Mouse (Mus musculus) midbrain, embryonic 11.5 days (tissue): Measurements from ENCODE around the gene Ifi47. TPM values are rescaled to one million over a fixed set of nuclear protein-coding genes. Genes with fewer than 3 reads are reported as not detected.
"Not testable (repeated sequence)": the region's sequence is repeated elsewhere in the genome, so short reads cannot be mapped to it uniquely, and the experiment has no call there.

Source experiments
- ATAC-seq: fragments of 200-750 bp; cut with Nextera tagmentation; 2 replicates; pipeline ENCODE4 v1.8.0; 2017; ENCODE audit warnings: moderate TSS enrichment, moderate library complexity; ENCODE audit not compliant: low FRiP score
- DNase-seq: peaks from one replicate; pipeline ENCODE4 v3.0.0; 2015; ENCODE audit warnings: low spot score; ENCODE audit errors: missing footprints
- H3K27ac ChIP-seq: fragments of 300-500 bp; sonication (generic); 2 replicates; pipeline ENCODE4 v1.5.1; 2014; ENCODE audit warnings: low read depth, low read length
- H3K27me3 ChIP-seq: fragments of 300-500 bp; sonication (generic); 2 replicates; pipeline ENCODE4 v1.6.1; 2014; ENCODE audit warnings: mild to moderate bottlenecking, low read length, moderate library complexity, mixed read lengths; ENCODE audit not compliant: control insufficient read depth, insufficient read depth
- H3K36me3 ChIP-seq: fragments of 300-500 bp; sonication (generic); 2 replicates; pipeline ENCODE4 v1.6.1; 2014; ENCODE audit warnings: mild to moderate bottlenecking, low read length, moderate library complexity, mixed read lengths; ENCODE audit not compliant: control insufficient read depth, insufficient read depth
- H3K4me1 ChIP-seq: fragments of 300-500 bp; sonication (generic); 2 replicates; pipeline ENCODE4 v1.6.1; 2014; ENCODE audit warnings: low read length; ENCODE audit not compliant: control insufficient read depth, insufficient read depth
- H3K4me2 ChIP-seq: fragments of 300-500 bp; sonication (generic); 2 replicates; pipeline ENCODE4 v1.6.1; 2014; ENCODE audit warnings: mild to moderate bottlenecking, moderate library complexity
- H3K4me3 ChIP-seq: fragments of 300-500 bp; sonication (generic); 2 replicates; pipeline ENCODE4 v1.5.1; 2014; ENCODE audit warnings: low read depth, low read length
- H3K9ac ChIP-seq: fragments of 300-500 bp; sonication (generic); 2 replicates; pipeline ENCODE4 v1.6.1; 2014; ENCODE audit warnings: low read length
- H3K9me3 ChIP-seq: fragments of 300-500 bp; sonication (generic); 2 replicates; pipeline ENCODE4 v1.6.1; 2016; ENCODE audit warnings: low read length; ENCODE audit not compliant: control insufficient read depth
- WGBS: fragments of 180-500 bp; shearing (Covaris S2); extraction: QIAGEN DNeasy Blood & Tissue Kit; methylation state at CpG from one replicate; pipeline ENCODE4 v1.1.7; 2014; 5-methylcytosine and 5-hydroxymethylcytosine counted together
- polyA plus RNA-seq: library from polyadenylated mRNA; unstranded; fragments of >200 nt; fragmentation: Nextera tagmentation; extraction: Ambion mirVana; gene quantifications from 2 replicates; pipeline ENCODE4 v1.2.1, GENCODE M21; 2014

Gene Ifi47
- 0.40 and 0.41 TPM in 2 replicates for polyA plus RNA-seq

GRCm38 (mm10) chr11:49076001-49076757, at the start of gene Ifi47:
Gene Ifi47, plus strand, starts transcription at chr11:49076587.
- H3K27ac ChIP-seq, H3K27me3 ChIP-seq, H3K9me3 ChIP-seq, ATAC-seq, H3K4me3 ChIP-seq, H3K36me3 ChIP-seq, DNase-seq, H3K4me1 ChIP-seq, H3K9ac ChIP-seq, H3K4me2 ChIP-seq: not testable (repeated sequence)
- WGBS: 84% methylated on average over 6 of the region's 6 CpGs

- H3K27me3 ChIP-seq, DNase-seq, H3K27ac ChIP-seq, H3K4me2 ChIP-seq, H3K9ac ChIP-seq, H3K36me3 ChIP-seq, H3K9me3 ChIP-seq, ATAC-seq, H3K4me3 ChIP-seq, H3K4me1 ChIP-seq: not testable (repeated sequence)
Observed at GRCm38 (mm10) chr11:49050064-49050463, 26.3 kb upstream of the Ifi47 start.

- WGBS: 100% methylated on average over 1 of the region's 6 CpGs
- ATAC-seq, DNase-seq: not testable (repeated sequence)
Observed at GRCm38 (mm10) chr11:49051093-49051891, 25.1 kb upstream of the Ifi47 start, which contains the start of gene 9930111J21Rik2. Gene 9930111J21Rik2, minus strand, starts transcription at chr11:49051242.

GRCm38 (mm10) chr11:49051894-49052293, 24.5 kb upstream of the Ifi47 start:
- not testable (repeated sequence) for H3K27ac ChIP-seq, H3K36me3 ChIP-seq, H3K9me3 ChIP-seq, H3K9ac ChIP-seq, DNase-seq, H3K27me3 ChIP-seq, H3K4me3 ChIP-seq, H3K4me1 ChIP-seq, H3K4me2 ChIP-seq, ATAC-seq
- no CpG with 5 or more reads among the region's 5 CpGs for WGBS

More at GRCm38 (mm10) chr11:49051093-49051891, 25.1 kb upstream of the Ifi47 start, which contains the start of gene 9930111J21Rik2:
- H3K36me3 ChIP-seq, H3K4me2 ChIP-seq, H3K4me1 ChIP-seq, H3K4me3 ChIP-seq, H3K9ac ChIP-seq, H3K27me3 ChIP-seq, H3K9me3 ChIP-seq, H3K27ac ChIP-seq: not testable (repeated sequence)

- H3K9ac ChIP-seq, H3K27me3 ChIP-seq, H3K4me3 ChIP-seq, H3K9me3 ChIP-seq, H3K4me2 ChIP-seq, H3K4me1 ChIP-seq, H3K36me3 ChIP-seq, DNase-seq, ATAC-seq, H3K27ac ChIP-seq: not testable (repeated sequence)
- WGBS: 80% methylated on average over 2 of the region's 3 CpGs
Observed at GRCm38 (mm10) chr11:49060061-49060460, 16.3 kb upstream of the Ifi47 start.

- not testable (repeated sequence) for H3K4me1 ChIP-seq, H3K9ac ChIP-seq, H3K9me3 ChIP-seq, H3K4me2 ChIP-seq, H3K4me3 ChIP-seq, DNase-seq, H3K27me3 ChIP-seq, H3K36me3 ChIP-seq, ATAC-seq, H3K27ac ChIP-seq
- 80% methylated on average over 2 of the region's 2 CpGs for WGBS
Observed at GRCm38 (mm10) chr11:49061865-49062264, 14.5 kb upstream of the Ifi47 start.

GRCm38 (mm10) chr11:49063713-49064469, 12.5 kb upstream of the Ifi47 start, which contains the start of gene Tgtp2:
Gene Tgtp2, minus strand, starts transcription at chr11:49064206.
- H3K4me1 ChIP-seq, DNase-seq, H3K36me3 ChIP-seq, H3K9me3 ChIP-seq, H3K27me3 ChIP-seq, H3K4me3 ChIP-seq, H3K27ac ChIP-seq, H3K9ac ChIP-seq, ATAC-seq, H3K4me2 ChIP-seq: not testable (repeated sequence)
- 86% methylated on average over 5 of the region's 5 CpGs for WGBS

GRCm38 (mm10) chr11:49068358-49068757, 8.0 kb upstream of the Ifi47 start:
- DNase-seq (no peak), ATAC-seq (no peak)
- no peak overlapping the region for H3K4me3 ChIP-seq
- H3K27ac ChIP-seq: no peak overlapping the region
- H3K4me2 ChIP-seq: no peak overlapping the region
- no peaks in the 10 kb centered on the region for H3K4me1 ChIP-seq
- H3K9me3 ChIP-seq: no peaks in the 10 kb centered on the region
- no peaks in the 10 kb centered on the region for H3K36me3 ChIP-seq
- WGBS: 100% methylated on average over 1 of the region's 1 CpGs
- H3K9ac ChIP-seq: no peak overlapping the region
- no peaks in the 10 kb centered on the region for H3K27me3 ChIP-seq
